Mouse (Mus musculus): ENCODE measurements at regions not wholly inside any gene's neighbourhood (a gene's known extent, or its start where the extent isn't known, plus 50 kb on each side); places are given as distances from the start of the nearest gene placed in this dataset.
A peak's percentile ranks its signal among the peaks of the same experiment; 100 is the strongest.

- peak; percentile 13 for ATAC-seq (ENCODE audit: low TSS enrichment)
Observed at GRCm38 (mm10) chr8:27677143-27678106, 230.0 kb downstream of the Poteg start.

- ATAC-seq (ENCODE audit: low TSS enrichment), result peak; percentile 77
Observed at GRCm38 (mm10) chr8:27679164-27679563, 231.7 kb downstream of the Poteg start.

DNA sequence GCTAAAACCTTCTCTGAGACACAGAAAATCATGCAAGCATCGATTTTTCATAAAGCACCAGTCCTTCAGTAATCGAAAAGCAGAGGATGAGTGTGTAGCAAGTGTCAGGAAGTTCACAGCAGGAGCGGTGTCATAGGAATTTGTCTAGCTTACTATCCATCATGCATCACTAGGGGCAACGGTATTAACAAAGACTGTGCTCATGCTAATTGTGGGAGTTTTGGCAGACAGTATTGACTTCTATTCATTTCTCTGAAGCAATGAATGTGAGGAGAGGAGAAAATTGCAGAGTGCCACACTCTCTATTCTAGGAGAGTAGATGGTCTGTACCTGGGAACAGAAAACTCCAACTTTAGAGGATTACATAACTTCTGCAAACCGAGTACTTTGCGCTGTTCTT is 274.5 kb downstream of the Poteg start:
- ATAC-seq (ENCODE audit: low TSS enrichment), result no peak

DNA sequence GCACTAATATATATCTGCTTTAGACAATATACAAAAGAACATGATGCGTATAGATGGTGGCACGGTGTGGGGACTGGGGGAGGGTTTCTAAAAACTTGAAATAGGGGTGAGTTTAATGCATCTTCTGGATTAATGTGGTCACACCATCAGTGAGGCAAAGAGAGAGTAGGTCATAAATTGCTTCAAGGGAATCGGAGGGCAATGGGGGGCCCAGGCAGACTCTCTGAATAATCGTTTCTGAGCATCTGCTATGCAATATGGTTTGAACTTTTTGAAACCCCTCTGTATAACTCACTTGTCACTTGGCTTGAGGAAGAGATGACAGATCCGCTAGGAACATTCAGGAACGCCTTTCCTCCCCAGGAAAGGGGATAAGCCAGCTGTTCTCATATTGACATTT is 322.8 kb downstream of the Poteg start:
- no peak for ATAC-seq (ENCODE audit: low TSS enrichment)

GRCm38 (mm10) chr8:27770803-27771202 is 323.3 kb downstream of the Poteg start:
- ATAC-seq (ENCODE audit: low TSS enrichment), result no peak

GRCm38 (mm10) chr8:27771250-27771649 is 323.8 kb downstream of the Poteg start:
- no peak for ATAC-seq (ENCODE audit: low TSS enrichment)

GRCm38 (mm10) chr8:27778982-27779381 is 331.5 kb downstream of the Poteg start:
- ATAC-seq (ENCODE audit: low TSS enrichment), result no peak
